Mouse (Mus musculus) CH12.LX (cell line): Measurements from ENCODE around the gene Nptx1. TPM values are rescaled to one million over a fixed set of nuclear protein-coding genes. Genes with fewer than 3 reads are reported as not detected.
A peak's percentile ranks its signal among the peaks of the same experiment; 100 is the strongest.

Experiments used
- DNase-seq: peaks from one replicate; pipeline ENCODE4 v3.0.0-alpha.2; 2013; ENCODE audit errors: extremely low read depth
- H3K27ac ChIP-seq: 2 replicates; pipeline ENCODE4 v1.5.1; 2012; ENCODE audit warnings: low read depth, mild to moderate bottlenecking, control low read depth, moderate library complexity; ENCODE audit not compliant: insufficient read depth
- H3K27me3 ChIP-seq: replicated peaks from 2 replicates; pipeline ENCODE3; 2012; ENCODE audit warnings: inconsistent platforms
- H3K36me3 ChIP-seq, 2 experiments: replicated peaks in 1 of 2; 2 replicates each; pipeline versions ENCODE3 to v1.6.1; 2012; ENCODE audit warnings: inconsistent platforms in 1 of 2, low read length in 1 of 2, mild to moderate bottlenecking in 1 of 2, mixed read lengths in 1 of 2, moderate library complexity in 1 of 2; ENCODE audit not compliant: control insufficient read depth in 1 of 2, insufficient read depth in 1 of 2
- H3K4me1 ChIP-seq, 2 experiments: 2 replicates each; pipeline ENCODE4 v1.6.1; 2012; ENCODE audit warnings: inconsistent platforms in 1 of 2, moderate library complexity in 1 of 2; ENCODE audit not compliant: insufficient read depth in 2 of 2, control insufficient read depth in 1 of 2
- H3K4me2 ChIP-seq: 2 replicates; pipeline ENCODE4 v1.6.1; 2012; ENCODE audit warnings: low read depth, mild to moderate bottlenecking, control low read depth; ENCODE audit not compliant: poor library complexity, insufficient read depth, severe bottlenecking
- H3K4me3 ChIP-seq, 3 experiments: fragments of 150-350 bp in 1 of 3; sonication (generic) in 1 of 3; replicated peaks in 1 of 3; 2 replicates each; pipeline versions ENCODE3 to v1.5.1; 2011 to 2012; ENCODE audit warnings: low read depth in 2 of 3, low read length in 2 of 3, mild to moderate bottlenecking in 2 of 3, moderate library complexity in 2 of 3, control low read depth in 1 of 3, improper control_type of control experiment in 1 of 3, inconsistent platforms in 1 of 3, mixed read lengths in 1 of 3; ENCODE audit not compliant: poor library complexity in 1 of 3
- H3K79me2 ChIP-seq: replicated peaks from 2 replicates; pipeline ENCODE4 v1.6.1; 2012; ENCODE audit warnings: mild to moderate bottlenecking, moderate library complexity; ENCODE audit not compliant: control insufficient read depth, poor library complexity, insufficient read depth, severe bottlenecking; ENCODE audit errors: extremely low read depth
- H3K9ac ChIP-seq: 2 replicates; pipeline ENCODE4 v1.6.1; 2012; ENCODE audit warnings: low read depth, mild to moderate bottlenecking, control low read depth, moderate library complexity; ENCODE audit not compliant: insufficient read depth
- H3K9me3 ChIP-seq: replicated peaks from 2 replicates; pipeline ENCODE3; 2012; ENCODE audit warnings: low read length, inconsistent platforms, mixed read lengths
- BHLHE40 ChIP-seq: IDR thresholded peaks from 2 replicates; pipeline ENCODE4 v1.6.1; 2011; ENCODE audit warnings: mild to moderate bottlenecking, low read depth, low read length, improper control_type of control experiment
- CHD1 ChIP-seq: IDR thresholded peaks from 2 replicates; pipeline ENCODE4 v1.6.1; 2012; ENCODE audit warnings: low read depth, low read length, improper control_type of control experiment, inconsistent platforms
- ELF1 ChIP-seq: IDR thresholded peaks from 2 replicates; pipeline ENCODE4 v1.6.1; 2014; ENCODE audit warnings: low read depth, mild to moderate bottlenecking, inconsistent platforms, low read length, improper control_type of control experiment
- EP300 ChIP-seq: IDR thresholded peaks from 2 replicates; pipeline ENCODE4 v1.6.1; 2011; ENCODE audit warnings: low read length, improper control_type of control experiment
- ETS1 ChIP-seq: conservative IDR thresholded peaks from 2 replicates; pipeline ENCODE4 v1.6.1; 2012; ENCODE audit warnings: low read depth, mild to moderate bottlenecking, inconsistent platforms, low read length, improper control_type of control experiment, moderate library complexity
- GABPA ChIP-seq: IDR thresholded peaks from 2 replicates; pipeline ENCODE4 v1.6.1; 2012; ENCODE audit warnings: low read depth, low read length, improper control_type of control experiment, inconsistent platforms; ENCODE audit not compliant: insufficient replicate concordance
- HCFC1 ChIP-seq: IDR thresholded peaks from 2 replicates; pipeline ENCODE4 v1.6.1; 2012; ENCODE audit warnings: low read depth, mild to moderate bottlenecking, inconsistent platforms, low read length, improper control_type of control experiment
- JUN ChIP-seq: IDR thresholded peaks from 2 replicates; pipeline ENCODE4 v1.6.1; 2011; ENCODE audit warnings: low read depth, mild to moderate bottlenecking, low read length, improper control_type of control experiment, moderate library complexity; ENCODE audit not compliant: insufficient read depth
- MAFK ChIP-seq: IDR thresholded peaks from 2 replicates; pipeline ENCODE4 v1.6.1; 2011; ENCODE audit warnings: low read length, improper control_type of control experiment; ENCODE audit not compliant: insufficient replicate concordance
- MAZ ChIP-seq: IDR thresholded peaks from 2 replicates; pipeline ENCODE4 v1.6.1; 2012; ENCODE audit warnings: low read depth, mild to moderate bottlenecking, inconsistent platforms, low read length, improper control_type of control experiment, moderate library complexity
- MEF2A ChIP-seq: IDR thresholded peaks from 2 replicates; pipeline ENCODE4 v1.6.1; 2014; ENCODE audit warnings: low read depth, mild to moderate bottlenecking, inconsistent platforms, low read length, improper control_type of control experiment, borderline replicate concordance
- MXI1 ChIP-seq: IDR thresholded peaks from 2 replicates; pipeline ENCODE4 v1.6.1; 2011; ENCODE audit warnings: mild to moderate bottlenecking, low read depth, low read length, improper control_type of control experiment
- NELFE ChIP-seq: IDR thresholded peaks from 2 replicates; pipeline ENCODE4 v1.6.1; 2011; ENCODE audit warnings: low read depth, low read length, improper control_type of control experiment
- PAX5 ChIP-seq: IDR thresholded peaks from 2 replicates; pipeline ENCODE4 v1.6.1; 2012; ENCODE audit warnings: low read length, inconsistent platforms, mixed read lengths
- POLR2A ChIP-seq: IDR thresholded peaks from 2 replicates; pipeline ENCODE4 v1.6.1; 2011; ENCODE audit warnings: low read depth, mild to moderate bottlenecking, improper control_type of control experiment, low read length
- RCOR1 ChIP-seq: conservative IDR thresholded peaks from 2 replicates; pipeline ENCODE4 v1.6.1; 2012; ENCODE audit warnings: low read depth, mild to moderate bottlenecking, inconsistent platforms, low read length, improper control_type of control experiment
- UBTF ChIP-seq: IDR thresholded peaks from 2 replicates; pipeline ENCODE4 v1.6.1; 2012; ENCODE audit warnings: low read depth, mild to moderate bottlenecking, inconsistent platforms, low read length, improper control_type of control experiment, moderate library complexity
- USF1 ChIP-seq: IDR thresholded peaks from 2 replicates; pipeline ENCODE4 v1.6.1; 2014; ENCODE audit warnings: low read depth, mild to moderate bottlenecking, inconsistent platforms, low read length, improper control_type of control experiment
- USF2 ChIP-seq: conservative IDR thresholded peaks from 2 replicates; pipeline ENCODE4 v1.6.1; 2011; ENCODE audit warnings: low read depth, low read length, improper control_type of control experiment
- ZKSCAN1 ChIP-seq: IDR thresholded peaks from 2 replicates; pipeline ENCODE4 v1.6.1; 2012; ENCODE audit warnings: low read depth, inconsistent platforms, low read length, improper control_type of control experiment, borderline replicate concordance
- ZNF384 ChIP-seq: IDR thresholded peaks from 2 replicates; pipeline ENCODE4 v1.6.1; 2012; ENCODE audit warnings: low read depth, low read length, improper control_type of control experiment, inconsistent platforms
- dilution Hi-C: fragments of 300-500 bp; cut with MboI; formaldehyde crosslinking; loops from 2 replicates; pipeline ENCODE4 v1.14.3; 2020; ENCODE audit warnings: low sequenced_read_pairs; ENCODE audit not compliant: extremely low pct_unique_long_range_greater_than_20kb, extremely low pct_ligation_motif_present
- in situ Hi-C: fragments of 300-500 bp; cut with MboI; formaldehyde crosslinking; loops from 3 replicates; pipeline ENCODE4 v1.14.3; 2019; ENCODE audit warnings: low sequenced_read_pairs, low pct_ligation_motif_present, low pct_unique_long_range_greater_than_20kb, mixed read lengths
- polyA plus RNA-seq: library from polyadenylated mRNA; unstranded; fragments of >175 nt; gene quantifications from 2 replicates; pipeline ENCODE4 v1.2.1, GENCODE M21; 2012; ENCODE audit warnings: low read depth; ENCODE audit not compliant: insufficient read length
- total RNA-seq, 2 experiments: library from RNA; depleted of rRNA; stranded (reverse); fragments of 300-350 nt in 1 of 2; fragments of >200 nt in 1 of 2; gene quantifications; 2 replicates each; pipeline ENCODE4 v1.2.3; 2012 to 2014

Gene Nptx1
- total and polyA plus RNA-seq, 3 experiments: under 0.01 TPM; not detected in 2

- TF ChIP-seq USF1 (peak; percentile 79), MAFK (no peak), ZNF384 (no peak), HCFC1 (no peak), ZKSCAN1 (no peak), UBTF (no peak), JUN (no peak), PAX5 (no peak), MXI1 (no peak), USF2 (peak; percentile 75)
Observed at GRCm38 (mm10) chr11:119545741-119546495, 1.6 kb downstream of the Nptx1 start (continued).

- peaks cover 57% of the 10 kb centered on the region for H3K27me3 ChIP-seq
- in situ Hi-C loops: no loop called here
- H3K9ac ChIP-seq: no peak overlapping the region
- no peak overlapping the region for H3K4me3 ChIP-seq
- H3K4me2 ChIP-seq: no peak overlapping the region
- no peak overlapping the region for H3K27ac ChIP-seq
- H3K36me3 ChIP-seq: no peaks in the 10 kb centered on the region
- DNase-seq: no peak
- peaks cover 34% of the 10 kb centered on the region for H3K9me3 ChIP-seq
- dilution Hi-C loops: no loop called here
- H3K79me2 ChIP-seq: no peaks in the 10 kb centered on the region
- peaks cover 0 to 6% of the 10 kb centered on the region in 2 experiments; a peak in 1 of 4 replicates for H3K4me1 ChIP-seq
- TF ChIP-seq MAFK: no peak
- TF ChIP-seq HCFC1: no peak
- TF ChIP-seq BHLHE40: no peak
- TF ChIP-seq NELFE: no peak
- no peak for TF ChIP-seq MAZ
- TF ChIP-seq EP300: no peak
- TF ChIP-seq ELF1: no peak
- TF ChIP-seq ETS1: no peak
- TF ChIP-seq GABPA: no peak
- TF ChIP-seq ZNF384: no peak
- no peak for TF ChIP-seq POLR2A
- no peak for TF ChIP-seq RCOR1
- TF ChIP-seq CHD1: no peak
- no peak for TF ChIP-seq MEF2A
Observed at GRCm38 (mm10) chr11:119545281-119545680, 2.3 kb downstream of the Nptx1 start.
